Mouse (Mus musculus): ENCODE results near the gene Eps8.
"Not testable (repeated sequence)": the region's sequence is repeated elsewhere in the genome, so short reads cannot be mapped to it uniquely, and the experiment has no call there.

The Eps8 gene

DNA sequence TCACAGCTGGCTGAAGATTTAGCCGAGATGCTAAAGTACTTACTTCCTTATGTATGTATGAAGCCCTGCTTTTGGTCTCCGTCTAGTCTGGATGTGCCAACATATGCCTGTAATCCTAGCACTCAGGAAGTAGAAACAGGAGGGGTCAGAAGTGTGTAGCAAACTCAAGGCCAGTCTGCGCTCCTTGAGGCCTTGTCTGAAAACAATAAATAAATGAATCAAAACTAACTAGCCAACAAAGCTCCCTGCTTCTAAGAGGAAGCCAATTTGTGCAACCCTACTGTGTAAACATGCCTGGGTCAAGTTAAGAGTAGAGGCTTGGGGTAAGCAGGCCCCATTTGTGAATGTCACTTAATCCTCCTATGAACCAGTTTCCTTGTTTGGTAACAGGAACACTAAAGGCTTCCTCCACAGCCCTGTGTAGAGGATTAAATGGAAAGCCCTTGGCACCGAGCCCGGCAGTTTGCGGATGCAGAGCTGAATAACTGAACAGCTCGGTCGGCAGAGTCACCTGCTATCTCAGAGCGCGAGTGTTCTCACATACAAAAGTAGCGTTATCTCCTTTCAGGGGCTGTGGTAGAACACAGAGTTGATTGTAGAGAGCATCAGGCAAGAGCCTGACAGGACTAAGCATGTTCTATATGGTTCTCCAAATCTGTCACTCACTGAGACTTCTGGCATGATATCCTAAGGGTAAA is 183.6 kb downstream of the Eps8 start:
- DNase-seq (ENCODE audit: low spot score) = peak; percentile 83

DNA sequence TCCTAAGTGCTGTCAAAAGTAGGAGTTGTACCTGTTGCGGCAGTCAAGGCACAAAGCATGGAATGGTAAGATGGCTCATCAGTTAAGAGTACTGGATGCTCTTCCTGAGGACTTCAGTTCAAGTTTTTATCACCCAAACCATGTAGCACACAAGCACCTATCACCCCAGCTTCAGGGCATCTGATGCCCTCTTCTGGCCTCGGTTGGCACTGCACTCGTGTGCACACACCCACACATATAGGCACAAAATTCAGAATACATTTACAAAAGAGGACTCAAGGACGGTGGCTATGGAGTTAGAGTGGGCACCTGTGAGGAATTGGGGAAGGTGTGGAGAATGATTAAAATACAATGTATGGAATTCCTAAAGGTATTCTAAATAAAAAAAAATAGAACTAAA is 185.1 kb downstream of the Eps8 start:
- DNase-seq (ENCODE audit: low spot score) = no peak

DNA sequence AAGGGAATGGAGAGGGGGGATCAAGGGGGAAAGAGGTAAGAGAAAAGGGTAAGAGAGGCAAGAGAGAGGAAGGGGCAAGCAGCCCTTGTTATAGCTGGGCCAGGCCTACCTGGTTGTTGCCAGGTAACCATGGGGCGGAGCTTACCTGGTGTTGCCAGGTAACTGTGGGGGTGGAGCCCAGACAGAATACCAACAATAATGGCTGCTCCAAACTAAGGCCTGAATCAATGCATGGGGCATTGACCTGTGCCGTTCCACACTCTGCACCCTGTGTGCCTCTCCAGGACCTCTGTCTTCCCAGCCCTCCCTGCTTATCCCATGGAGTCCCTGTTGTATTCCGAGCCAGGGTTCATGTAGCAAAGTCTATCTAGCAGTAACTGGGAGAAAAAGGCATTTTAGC is 187.0 kb downstream of the Eps8 start:
- DNase-seq (ENCODE audit: low spot score) = no peak

DNA sequence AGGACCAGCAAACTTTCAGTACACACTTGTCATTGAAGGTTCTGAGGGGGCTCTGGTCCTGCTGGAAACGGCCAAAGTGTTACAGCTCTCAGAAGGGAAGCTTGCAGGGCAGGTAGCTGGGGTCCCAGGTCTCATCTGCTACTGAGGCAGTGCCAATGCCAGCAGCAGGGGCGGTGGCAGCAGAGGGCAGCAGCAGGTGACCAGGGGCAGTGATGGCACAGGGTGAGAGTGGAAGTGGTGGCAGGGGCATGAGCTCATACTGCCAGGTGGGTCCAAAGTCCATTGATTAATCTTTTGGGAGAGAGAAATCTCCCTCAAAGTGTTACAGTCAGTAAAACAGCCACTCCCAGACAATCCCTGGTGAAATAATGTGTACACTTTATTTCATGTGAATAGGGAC is 188.4 kb downstream of the Eps8 start:
- no peak for DNase-seq (ENCODE audit: low spot score)

DNA sequence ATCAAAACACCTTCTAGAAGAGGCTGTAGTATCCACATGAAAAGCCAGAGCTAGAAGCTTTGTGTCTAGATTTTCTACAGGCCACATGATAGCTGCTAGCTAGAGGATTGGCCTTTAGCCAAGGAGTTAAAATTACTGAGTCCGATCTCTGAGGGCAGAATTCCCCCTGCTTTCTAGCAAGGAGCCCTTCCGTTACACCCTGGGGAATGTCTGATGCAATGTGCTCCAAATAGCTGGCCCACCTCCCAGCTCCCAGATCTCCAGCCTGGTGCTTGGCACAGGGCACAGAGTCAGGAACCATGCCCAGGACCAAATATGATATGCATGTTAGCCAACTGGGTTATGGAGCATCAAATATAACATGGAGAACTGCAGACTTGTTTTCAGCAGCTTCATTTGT is 189.4 kb downstream of the Eps8 start:
- peak; percentile 23 for DNase-seq (ENCODE audit: low spot score)

DNA sequence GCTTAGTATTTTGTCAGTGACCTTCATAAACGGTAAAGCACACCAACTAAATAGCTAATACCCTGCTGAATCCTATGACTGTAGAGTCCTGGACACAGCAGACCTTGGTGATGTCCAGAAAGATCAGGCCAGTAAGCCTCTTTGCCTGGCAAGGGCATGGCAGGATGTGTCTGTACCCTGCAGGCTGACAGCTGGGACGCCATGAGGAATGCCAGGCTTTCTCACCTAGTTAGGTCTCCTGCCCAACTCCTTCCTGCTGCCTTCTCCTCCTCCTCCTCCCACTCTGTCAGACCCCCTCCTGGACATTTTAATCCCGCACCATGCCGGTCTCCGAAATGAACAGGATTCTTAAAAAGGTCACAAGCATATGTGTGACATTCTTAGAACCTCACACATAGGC is 190.9 kb downstream of the Eps8 start:
- no peak for DNase-seq (ENCODE audit: low spot score)

DNA sequence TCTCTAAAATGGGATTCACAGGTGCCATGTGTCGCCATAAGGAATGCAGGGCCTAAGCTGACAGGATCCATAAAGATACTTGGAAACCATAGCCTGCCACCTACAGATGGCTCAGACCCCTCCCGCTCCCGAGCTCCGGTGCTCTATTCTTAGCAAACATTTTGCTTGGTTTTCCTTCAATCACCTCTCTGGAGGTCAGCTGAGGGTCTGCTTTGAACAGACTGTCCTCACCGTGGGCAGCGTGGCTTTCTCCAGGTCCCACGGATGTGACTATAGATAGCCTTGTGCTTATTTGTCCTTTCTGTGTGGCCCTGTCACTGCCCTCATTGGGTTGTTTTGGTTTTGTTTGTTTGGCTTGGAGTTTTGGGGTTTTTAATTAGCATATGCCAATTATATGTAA is 196.5 kb downstream of the Eps8 start:
- DNase-seq (ENCODE audit: low spot score) = no peak

DNA sequence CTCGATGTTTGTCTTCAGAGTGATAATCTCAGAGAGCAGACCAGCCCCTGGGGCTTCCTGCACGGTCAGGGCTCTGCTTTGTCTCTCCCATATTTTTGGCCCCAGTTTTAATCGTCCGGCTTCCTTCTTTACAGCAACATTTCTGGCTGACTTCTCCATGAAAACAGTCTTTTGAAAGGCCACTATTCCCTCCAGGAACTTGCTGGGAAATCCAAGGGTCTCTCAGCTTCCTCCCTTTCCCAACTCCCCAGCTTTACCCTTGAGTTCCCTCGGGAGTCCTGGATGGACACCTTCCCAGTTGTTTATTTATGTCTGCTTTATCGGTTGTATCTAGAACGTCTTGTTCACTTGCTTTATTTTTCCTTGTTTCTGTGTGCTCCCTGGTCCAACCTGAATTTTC is 197.5 kb downstream of the Eps8 start:
- no peak for DNase-seq (ENCODE audit: low spot score)

DNA sequence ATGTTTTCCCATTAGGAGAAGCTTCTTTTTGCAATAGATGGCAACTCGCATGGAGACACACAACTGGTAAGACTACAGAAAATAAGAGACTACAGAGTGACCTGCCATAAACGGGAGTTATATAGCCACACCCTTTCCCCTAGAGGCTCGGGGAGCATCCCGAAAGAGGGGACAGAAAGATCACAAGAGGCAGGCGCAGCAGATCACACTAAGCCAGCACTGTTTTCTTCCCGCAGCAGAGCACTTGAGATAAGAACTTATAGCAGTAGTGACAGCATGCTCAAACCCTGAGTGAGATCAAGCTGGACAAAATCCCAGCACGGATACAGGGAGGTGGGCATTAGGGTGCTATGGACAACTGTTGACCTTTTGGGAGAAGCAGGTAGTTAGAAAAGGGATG is 198.6 kb downstream of the Eps8 start:
- no peak for DNase-seq (ENCODE audit: low spot score)

DNA sequence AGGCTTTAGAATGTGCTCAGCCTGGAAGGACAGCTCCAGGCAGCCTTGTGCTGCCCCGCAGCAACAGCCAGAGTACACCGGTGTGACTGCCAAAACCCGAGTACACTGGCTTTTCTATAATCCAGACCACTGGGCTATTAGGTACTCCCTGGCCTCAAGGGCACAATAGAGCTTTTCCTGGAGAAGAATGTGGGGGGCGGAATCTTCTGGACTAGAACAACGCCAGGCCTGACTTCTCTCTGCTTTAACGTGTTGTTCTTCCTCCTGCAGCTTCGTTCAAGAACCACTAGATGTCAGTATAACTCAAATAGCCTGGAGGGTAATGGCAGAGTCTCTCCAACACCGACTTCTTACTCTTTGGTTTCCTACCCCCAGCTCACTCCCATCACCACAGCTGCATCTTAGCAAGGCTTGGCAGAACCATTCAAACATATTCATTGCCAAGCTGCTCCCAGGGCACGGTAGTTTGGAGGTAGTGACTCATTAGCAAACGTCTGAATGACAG is 199.1 kb downstream of the Eps8 start:
- peak; percentile 55 for DNase-seq (ENCODE audit: low spot score)

DNA sequence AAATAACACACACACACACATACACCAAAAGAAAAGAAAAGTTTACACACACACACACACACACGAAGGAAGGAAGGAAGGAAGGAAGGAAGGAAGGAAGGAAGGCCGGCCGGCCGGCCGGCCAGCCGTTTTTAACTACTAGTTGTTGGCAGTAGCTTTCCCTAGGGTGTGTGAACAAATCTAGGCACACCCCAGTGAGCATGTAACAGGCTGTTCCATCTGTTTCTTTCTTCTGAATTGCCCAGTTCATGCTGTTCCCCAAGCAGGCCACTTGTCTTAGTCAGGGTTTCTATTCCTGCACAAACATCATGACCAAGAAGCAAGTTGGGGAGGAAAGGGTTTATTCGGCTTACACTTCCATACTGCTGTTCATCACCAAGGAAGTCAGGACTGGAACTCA is 208.6 kb downstream of the Eps8 start:
- not testable (repeated sequence) for DNase-seq (ENCODE audit: low spot score)

DNA sequence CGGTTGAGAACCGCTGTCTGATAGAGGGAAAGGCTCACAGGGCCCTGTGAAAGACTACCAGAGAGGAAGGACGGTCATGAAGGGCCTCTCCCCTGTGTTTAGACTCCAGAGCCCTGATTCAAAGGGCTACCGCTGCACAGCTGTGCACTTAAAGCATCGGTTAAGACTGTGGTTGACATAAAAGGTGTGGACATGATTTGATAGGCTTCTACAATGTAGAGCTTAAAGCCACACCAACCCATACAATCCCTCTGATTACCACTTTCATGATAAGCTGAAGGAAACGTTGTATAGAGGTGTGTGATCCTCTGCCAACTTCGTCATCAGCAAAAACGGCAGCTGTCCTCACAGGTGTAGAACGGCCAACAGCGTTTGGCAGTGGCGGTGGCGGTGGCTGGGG is 211.6 kb downstream of the Eps8 start:
- DNase-seq (ENCODE audit: low spot score) = no peak

DNA sequence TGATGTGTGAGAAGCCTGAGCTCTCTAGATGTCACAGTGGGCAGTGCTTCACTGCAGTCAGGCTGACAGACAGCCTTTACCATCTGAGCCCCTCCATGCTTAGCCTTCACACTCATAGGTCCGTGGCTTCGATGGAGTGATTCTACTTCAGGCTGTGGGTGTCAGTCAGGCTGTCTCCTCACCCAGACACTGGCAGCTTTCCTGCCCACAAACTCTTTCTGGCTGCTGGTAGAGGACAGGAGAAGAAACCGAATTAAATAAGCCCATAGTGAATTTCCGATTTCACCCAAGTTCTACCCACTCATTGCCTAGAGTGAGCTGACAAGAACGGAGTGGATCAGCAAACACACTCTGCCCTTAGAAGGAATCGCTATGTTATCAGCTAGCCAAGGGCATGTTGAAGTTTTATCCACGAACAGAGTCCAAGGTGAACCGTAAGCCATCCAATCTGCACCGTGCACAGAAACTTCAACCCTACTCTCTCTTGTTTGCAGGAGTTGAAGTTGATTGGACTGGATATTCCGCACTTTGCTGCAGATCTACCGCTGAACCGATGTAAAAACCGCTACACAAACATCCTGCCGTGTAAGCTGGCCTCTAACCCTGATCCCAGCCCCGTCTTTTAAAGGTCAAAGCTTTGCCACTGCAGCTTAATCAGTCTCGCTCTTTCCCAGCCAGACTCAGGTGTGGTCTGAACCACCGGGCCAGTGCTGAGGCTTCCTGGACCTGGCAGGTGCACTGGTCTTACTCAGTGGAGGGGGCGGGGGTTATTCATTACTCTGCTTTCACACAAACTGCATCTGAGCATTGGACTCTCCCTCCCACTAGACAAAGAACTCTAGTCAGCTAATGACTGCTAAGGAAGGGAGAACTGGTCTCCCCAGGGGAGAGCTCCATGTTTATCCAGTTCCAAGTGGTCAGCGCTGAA is 213.9 kb downstream of the Eps8 start:
- DNase-seq (ENCODE audit: low spot score) = no peak

DNA sequence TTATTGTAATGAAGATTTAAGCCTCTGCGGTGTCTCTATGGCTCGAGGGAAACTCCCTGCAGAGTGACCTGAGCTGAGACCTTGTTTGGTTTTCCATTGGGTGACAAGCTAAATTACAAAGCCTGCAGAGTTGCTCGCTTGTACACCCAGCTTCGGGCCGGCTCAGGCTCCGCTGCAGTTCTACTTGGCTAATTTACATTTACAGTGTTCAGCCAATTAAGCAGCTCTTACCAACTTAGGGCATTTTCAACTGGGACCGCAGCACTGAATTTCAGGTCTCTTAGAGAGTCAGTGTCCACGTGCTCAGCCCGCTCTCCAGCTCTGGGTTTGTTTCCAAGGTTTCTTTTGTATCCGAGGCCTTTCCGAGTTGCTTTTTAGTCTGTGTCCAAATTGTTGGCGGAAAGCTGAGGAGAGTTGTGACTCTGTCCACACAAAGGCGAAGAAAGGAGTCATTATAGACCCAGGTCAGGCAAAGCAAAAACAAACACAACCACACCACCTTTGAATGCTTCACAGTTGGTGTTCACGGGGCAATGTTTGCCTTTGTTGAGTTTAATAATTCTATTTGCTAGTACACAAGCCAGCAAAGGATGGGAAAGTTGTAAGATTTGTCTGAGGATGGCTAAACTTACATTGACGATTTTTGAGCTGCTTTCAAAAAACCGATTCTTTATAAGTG is 216.6 kb downstream of the Eps8 start:
- DNase-seq (ENCODE audit: low spot score) = no peak

DNA sequence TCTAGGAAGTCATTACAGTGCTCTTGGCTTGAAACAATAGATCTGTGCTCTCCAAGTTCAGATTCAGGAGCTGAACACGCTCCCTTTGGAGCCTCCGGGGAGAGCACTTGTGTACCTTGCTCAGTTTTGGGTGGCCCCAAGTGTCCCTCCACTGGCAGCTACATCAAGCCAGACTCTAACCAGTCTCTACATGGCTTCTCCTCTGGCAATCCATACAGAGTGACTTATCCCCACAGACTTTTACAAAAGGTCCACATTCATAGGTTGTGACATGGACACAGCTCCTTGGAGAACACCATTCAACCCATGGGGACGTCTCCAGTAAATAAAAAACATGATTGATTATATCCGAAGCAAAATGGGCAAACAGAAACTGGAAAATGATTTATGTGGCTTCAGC is 217.2 kb downstream of the Eps8 start:
- DNase-seq (ENCODE audit: low spot score) = no peak

DNA sequence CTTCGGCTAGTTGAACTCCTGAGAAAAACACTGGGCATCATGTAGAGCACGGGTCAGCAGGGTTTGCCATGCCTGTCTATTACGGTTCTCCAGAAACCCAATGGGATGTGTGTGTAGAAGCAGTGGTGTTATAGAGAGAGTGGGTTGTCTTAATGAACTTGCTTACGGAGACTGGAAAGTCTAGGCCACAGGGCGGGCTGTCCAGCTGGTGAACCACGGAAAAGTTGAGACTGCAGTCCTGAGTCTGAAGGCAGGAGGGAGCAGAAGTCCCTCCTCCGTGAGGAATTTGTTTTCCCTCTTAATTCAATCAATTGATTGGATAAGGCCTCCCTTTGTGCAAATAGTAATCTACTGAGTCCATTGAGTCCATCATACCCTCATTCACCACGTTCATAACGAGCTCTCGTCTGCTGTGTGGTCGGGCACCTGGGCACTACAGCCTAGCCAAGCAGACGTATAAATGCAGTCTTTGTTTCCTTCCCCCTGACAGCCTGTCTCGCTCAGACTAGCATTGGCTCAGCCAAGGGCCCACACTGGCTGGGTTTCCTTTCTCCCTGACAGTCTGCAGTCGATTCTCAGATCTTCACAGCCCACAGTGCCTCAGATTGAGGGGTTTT is 221.0 kb downstream of the Eps8 start:
- no peak for DNase-seq (ENCODE audit: low spot score)

Data from layer of hippocampus, adult 11-12 months (tissue).